Mouse (Mus musculus): Measurements from ENCODE around the gene Sowaha. TPM values are rescaled to one million over a fixed set of nuclear protein-coding genes. Genes with fewer than 3 reads are reported as not detected.

The Sowaha gene
- 0.49 and 0.81 TPM in 2 replicates for polyA plus RNA-seq (2015; fragmentation: Nextera tagmentation; extraction: Ambion mirVana)

DNA sequence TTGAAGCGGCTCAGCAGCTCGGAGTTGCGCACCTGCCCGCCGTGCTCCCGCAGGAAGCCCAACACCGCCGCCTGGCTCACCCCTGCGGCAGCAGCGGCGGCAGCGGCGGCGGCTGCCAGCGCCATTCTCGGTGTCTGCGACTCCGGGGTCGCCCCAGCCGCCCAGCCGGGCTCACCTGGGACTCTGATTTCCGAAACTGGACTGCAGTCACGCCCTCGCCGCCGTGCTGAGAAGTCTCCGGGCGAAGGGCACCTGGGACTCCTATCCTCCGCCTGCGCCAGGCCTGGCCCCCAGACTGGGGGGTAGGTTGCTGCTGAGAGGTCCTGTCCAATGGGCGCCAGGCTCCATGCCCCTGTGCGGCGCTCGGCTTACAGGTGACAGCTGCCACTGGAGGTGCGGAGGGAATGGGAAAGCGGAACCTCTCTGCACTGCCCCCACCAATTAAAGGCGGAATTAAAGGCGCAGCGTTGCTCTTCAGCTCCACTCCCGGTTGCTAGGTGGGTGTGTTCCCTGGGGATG is at the start of gene Sowaha, which contains the start of gene Gm9945:
TSS of gene Sowaha (minus strand) at position 492 of the 519 bp plus-strand sequence.
TSS of gene Gm9945 (plus strand) at position 384 of the 519 bp plus-strand sequence.

GRCm38 (mm10) chr11:53519207-53520121 is 39.4 kb upstream of the Sowaha start, which contains the start of gene Sept8:
Sept8 (plus strand) TSS chr11:53519257.

DNA sequence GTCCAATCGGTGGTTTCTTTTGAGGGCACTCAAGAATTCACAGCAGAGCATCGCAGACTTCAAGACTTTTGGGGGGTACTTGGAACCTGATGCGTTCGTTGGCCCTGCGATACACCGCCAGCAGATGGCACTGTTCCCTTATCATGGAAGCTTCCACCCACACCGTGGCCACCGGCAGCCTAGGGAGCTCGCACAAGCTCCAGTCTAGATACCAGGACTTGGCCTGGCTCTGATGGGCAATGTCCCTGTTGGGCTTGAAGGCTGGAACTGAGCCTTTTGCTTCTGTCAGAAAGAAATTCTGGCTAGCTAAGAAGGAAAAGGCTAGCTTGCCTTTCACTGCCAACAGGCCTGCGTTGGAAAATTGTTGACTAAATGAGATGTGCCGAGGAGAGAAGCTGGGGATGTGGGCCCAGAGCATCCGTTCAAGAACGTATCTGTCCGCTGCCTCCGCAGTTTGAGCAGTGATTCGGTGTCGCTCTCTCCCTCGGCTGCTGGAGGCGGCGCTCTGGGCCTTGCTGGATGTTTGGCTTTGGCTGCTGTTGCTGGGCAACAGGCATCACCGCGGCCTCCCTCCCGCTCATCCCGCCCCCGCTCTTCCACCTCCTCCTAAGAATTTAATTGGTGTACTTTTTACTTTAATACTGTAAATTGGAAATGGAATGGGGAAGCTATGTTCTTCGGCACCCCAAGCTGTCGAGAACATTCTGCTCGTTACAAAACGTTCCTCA is 9.9 kb downstream of the Sowaha start, which contains the start of gene Gm9837:
TSS of gene Gm9837 (minus strand) at position 512 of the 728 bp plus-strand sequence.

DNA sequence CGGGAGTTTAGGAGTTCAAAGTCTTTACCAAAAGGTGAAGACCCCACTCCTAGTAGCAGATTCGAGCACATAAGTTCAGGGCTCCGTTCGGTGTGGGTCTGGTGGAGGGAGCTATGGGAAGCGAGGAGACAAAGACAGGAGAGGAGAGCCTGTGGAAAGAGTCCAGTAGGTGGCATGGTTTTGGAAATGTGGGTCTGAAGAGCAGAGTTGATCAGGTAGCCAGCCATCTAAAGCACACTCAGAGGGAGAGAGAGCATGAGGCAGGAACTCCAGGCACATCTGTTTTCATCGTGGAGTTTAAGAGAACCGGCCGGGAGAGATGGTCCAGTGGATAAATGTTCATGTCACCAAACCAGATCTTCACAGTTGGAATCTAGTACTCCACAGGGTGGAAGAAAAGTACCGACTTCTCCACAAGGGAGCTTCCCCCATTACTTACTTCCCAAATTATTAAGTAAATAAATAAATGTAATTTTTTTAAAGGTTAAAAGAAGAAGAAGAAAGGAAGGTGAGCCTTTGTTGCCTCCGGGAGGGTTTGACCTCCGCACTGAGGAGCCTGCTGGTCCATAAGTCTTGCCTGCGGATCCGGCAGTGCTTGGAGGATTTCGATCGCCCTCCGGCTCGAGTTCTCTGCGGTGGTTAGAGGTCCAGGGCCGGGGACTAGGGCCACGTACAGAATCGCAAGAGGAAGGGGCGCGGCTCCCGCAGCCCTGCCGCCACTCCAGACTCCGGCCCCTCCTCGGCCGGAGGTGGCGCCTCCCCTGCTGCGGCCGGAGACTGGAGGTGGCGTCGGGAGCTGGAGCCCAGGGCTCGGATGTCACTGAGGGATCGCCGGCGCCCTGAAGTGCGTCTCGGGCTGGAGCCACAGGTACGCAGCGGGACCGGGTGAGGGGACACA is 23.4 kb downstream of the Sowaha start, which contains the start of the genes Gm10447 and Shroom1:
TSS of gene Gm10447 (minus strand) at position 637 of the 898 bp plus-strand sequence.
TSS of gene Shroom1 (plus strand) at position 732 of the 898 bp plus-strand sequence.

GRCm38 (mm10) chr11:53430670-53431346 is 49.3 kb downstream of the Sowaha start, which contains the start of the genes Uqcrq and Gdf9:
Uqcrq (minus strand) TSS chr11:53430831.
Gdf9 (plus strand) TSS chr11:53431023.

Other genes starting within 250 kb of the Sowaha start
- 38.3 and 72.3 TPM in 2 replicates for gene Hspa4, start 179.8 kb downstream of the Sowaha start, polyA plus RNA-seq (2015; fragmentation: Nextera tagmentation; extraction: Ambion mirVana)
- gene Zcchc10, start 155.6 kb downstream of the Sowaha start, polyA plus RNA-seq (2015; fragmentation: Nextera tagmentation; extraction: Ambion mirVana): 16.0 and 16.5 TPM in 2 replicates
- gene Aff4, start 129.4 kb downstream of the Sowaha start, polyA plus RNA-seq (2015; fragmentation: Nextera tagmentation; extraction: Ambion mirVana): 27.4 and 49.1 TPM in 2 replicates
- 5.2 and 5.8 TPM in 2 replicates for gene Leap2, start 57.1 kb downstream of the Sowaha start, polyA plus RNA-seq (2015; fragmentation: Nextera tagmentation; extraction: Ambion mirVana)
- 1,354 and 1,609 TPM in 2 replicates for gene Uqcrq, start 49.4 kb downstream of the Sowaha start, polyA plus RNA-seq (2015; fragmentation: Nextera tagmentation; extraction: Ambion mirVana)
- 0.50 and 0.92 TPM in 2 replicates for gene Gdf9, start 49.3 kb downstream of the Sowaha start, polyA plus RNA-seq (2015; fragmentation: Nextera tagmentation; extraction: Ambion mirVana)
- gene Gm10447, start 23.2 kb downstream of the Sowaha start, polyA plus RNA-seq (2015; fragmentation: Nextera tagmentation; extraction: Ambion mirVana): 0.38 and 0.47 TPM in 2 replicates
- 3.2 and 3.6 TPM in 2 replicates for gene Shroom1, start 23.1 kb downstream of the Sowaha start, polyA plus RNA-seq (2015; fragmentation: Nextera tagmentation; extraction: Ambion mirVana)
- not detected in 2 replicates for gene Gm9837, start 9.8 kb downstream of the Sowaha start, polyA plus RNA-seq (2015; fragmentation: Nextera tagmentation; extraction: Ambion mirVana)
- gene Gm9945, start 108 bp downstream of the Sowaha start, polyA plus RNA-seq (2015; fragmentation: Nextera tagmentation; extraction: Ambion mirVana): not detected in 2 replicates
- 19.4 and 20.2 TPM in 2 replicates for gene Sept8, start 39.0 kb upstream of the Sowaha start, polyA plus RNA-seq (2015; fragmentation: Nextera tagmentation; extraction: Ambion mirVana)
- gene Kif3a, start 87.1 kb upstream of the Sowaha start, polyA plus RNA-seq (2015; fragmentation: Nextera tagmentation; extraction: Ambion mirVana): 61.3 and 63.0 TPM in 2 replicates
- 0.70 and 1.3 TPM in 2 replicates for gene Il4, start 138.4 kb upstream of the Sowaha start, polyA plus RNA-seq (2015; fragmentation: Nextera tagmentation; extraction: Ambion mirVana)
- gene Il13, start 154.4 kb upstream of the Sowaha start, polyA plus RNA-seq (2015; fragmentation: Nextera tagmentation; extraction: Ambion mirVana): not detected in 2 replicates
- 15.3 and 23.1 TPM in 2 replicates for gene Rad50, start 227.0 kb upstream of the Sowaha start, polyA plus RNA-seq (2015; fragmentation: Nextera tagmentation; extraction: Ambion mirVana)
- not detected in 2 replicates for gene Il5, start 240.5 kb upstream of the Sowaha start, polyA plus RNA-seq (2015; fragmentation: Nextera tagmentation; extraction: Ambion mirVana)